ENCODE assay signal across 8 mouse cellular contexts in genomic region chr17:46645561-46646321, GRCm38 (mm10). TPM values are rescaled to one million over a fixed set of nuclear protein-coding genes. Genes with fewer than 3 reads are reported as not detected.
DNase-seq lines count a peak whose midpoint lies in the region; ATAC-seq lines count a peak whose summit lies in the region.

Gene Klc4, minus strand, starts transcription at chr17:46646022.
Gene Mrpl2, plus strand, starts transcription at chr17:46646229.

- DNase-seq in ES-CJ7 (ENCODE audit: low read depth, low spot score) = peak; percentile 98
- DNase-seq in cerebellum, adult 11 months = peak; percentile 98
- DNase-seq in forebrain, embryonic 14.5 days (ENCODE audit: low spot score) = peak; percentile 98
- peak; percentile 97 to 100 for DNase-seq in heart, postnatal 14 days
- peak; percentile 99 for DNase-seq in layer of hippocampus, adult 11-12 months (ENCODE audit: low spot score)
- peak; percentile 98 to 99 for DNase-seq in lung, adult 18-20 months
- DNase-seq in testis, postnatal 14 days (ENCODE audit: low spot score) = peak; percentile 99

- H3K4me1 ChIP-seq in forebrain, embryonic 14.5 days (ENCODE audit: control insufficient read depth, insufficient read depth, low read length) = peaks cover 15% of the 10 kb centered on the region
- peaks cover 44% of the 10 kb centered on the region for H3K4me1 ChIP-seq in neural tube, embryonic 15.5 days

- H3K4me3 ChIP-seq in forebrain, embryonic 14.5 days (ENCODE audit: low read depth, low read length) = peak within 1 kb of the TSS; percentile 72
- H3K4me3 ChIP-seq in neural tube, embryonic 15.5 days (replicated peaks) = peak within 1 kb of the TSS; percentile 83

- H3K4me2 ChIP-seq in forebrain, embryonic 14.5 days (ENCODE audit: low read length) = peak within 1 kb of the TSS; percentile 86
- H3K4me2 ChIP-seq in neural tube, embryonic 15.5 days = peak within 1 kb of the TSS; percentile 86

- peak; percentile 73 for ATAC-seq in forebrain, embryonic 14.5 days
- ATAC-seq in neural tube, embryonic 15.5 days (ENCODE audit: low FRiP score) = peak; percentile 72

- WGBS in forebrain, embryonic 14.5 days = under 1% methylated on average over 53 of the region's 53 CpGs
- under 1% methylated on average over 52 of the region's 53 CpGs for WGBS in neural tube, embryonic 15.5 days

- peak within 1 kb of the TSS; percentile 77 for H3K9ac ChIP-seq in forebrain, embryonic 14.5 days (ENCODE audit: low read length)
- H3K9ac ChIP-seq in neural tube, embryonic 15.5 days (replicated peaks) = peak within 1 kb of the TSS; percentile 88

- peak within 1 kb of the TSS; percentile 74 for H3K27ac ChIP-seq in forebrain, embryonic 14.5 days (ENCODE audit: low read depth, low read length)
- H3K27ac ChIP-seq in neural tube, embryonic 15.5 days (replicated peaks) = peak within 1 kb of the TSS; percentile 95

- H3K9me3 ChIP-seq in forebrain, embryonic 14.5 days (replicated peaks; ENCODE audit: control insufficient read depth, low read length) = no peaks in the 10 kb centered on the region
- no peaks in the 10 kb centered on the region for H3K9me3 ChIP-seq in neural tube, embryonic 15.5 days (replicated peaks)

- peaks cover 32% of the 10 kb centered on the region for H3K36me3 ChIP-seq in forebrain, embryonic 14.5 days (ENCODE audit: control insufficient read depth, insufficient read depth, low read length)
- H3K36me3 ChIP-seq in neural tube, embryonic 15.5 days = peaks cover 23% of the 10 kb centered on the region

- no peaks in the 10 kb centered on the region for H3K27me3 ChIP-seq in forebrain, embryonic 14.5 days (replicated peaks; ENCODE audit: control insufficient read depth, insufficient read depth, low read length)
- H3K27me3 ChIP-seq in neural tube, embryonic 15.5 days (replicated peaks) = no peaks in the 10 kb centered on the region

- intact Hi-C loops in heart, postnatal 14 days (cut with DNase I) = no loop called here

RNA-seq across cellular contexts. Expression of gene Klc4, which starts in this region (rescaled TPM):
- 34.7 and 38.8 TPM in 2 replicates for polyA plus RNA-seq in forebrain, embryonic 14.5 days (2014; fragmentation: Nextera tagmentation; extraction: Ambion mirVana)
- 10 to 100 TPM; 24.5 to 25.3 TPM for total RNA-seq in heart, postnatal 14 days (2021)
- 31.8 and 32.3 TPM in 2 replicates for polyA plus RNA-seq in neural tube, embryonic 15.5 days (2015; fragmentation: Nextera tagmentation; extraction: Ambion mirVana)

RNA-seq across cellular contexts. Expression of gene Mrpl2, which starts in this region (rescaled TPM):
- 83.3 and 108 TPM in 2 replicates for polyA plus RNA-seq in forebrain, embryonic 14.5 days (2014; fragmentation: Nextera tagmentation; extraction: Ambion mirVana)
- 100 to 1,000 TPM; 106 to 121 TPM for total RNA-seq in heart, postnatal 14 days (2021)
- polyA plus RNA-seq in neural tube, embryonic 15.5 days (2015; fragmentation: Nextera tagmentation; extraction: Ambion mirVana) = 64.9 and 80.5 TPM in 2 replicates

Comparison
In these comparisons a context has a peak if more than half of its experiments do, and no peak if none do; other contexts are left out.
1. Peak in every context shown above with its lines: DNase-seq, ATAC-seq, H3K4me3 ChIP-seq and H3K27ac ChIP-seq.